Mouse (Mus musculus) frontal cortex, adult 2 months (tissue): ENCODE data around the gene Arhgef2. TPM values are rescaled to one million over a fixed set of nuclear protein-coding genes. Genes with fewer than 3 reads are reported as not detected.

Experiments
- DNase-seq, 2 experiments: peaks; one replicate each; pipeline ENCODE4 v3.0.0; 2022; ENCODE audit warnings: low spot score in 1 of 2; ENCODE audit errors: extremely low spot score in 1 of 2
- polyA plus RNA-seq: library from polyadenylated mRNA; depleted of rRNA; stranded (reverse); fragments of >200 nt; gene quantifications from 2 replicates; pipeline ENCODE4 v1.2.3, GENCODE M21; 2012; rRNA removed

Arhgef2 gene
- polyA plus RNA-seq, 1 experiment = 185 TPM

- no peak for DNase-seq
Measured at GRCm38 (mm10) chr3:88653516-88654370, 48.0 kb downstream of the Arhgef2 start.

GRCm38 (mm10) chr3:88654621-88655020 lies 48.9 kb downstream of the Arhgef2 start:
- no peak for DNase-seq

GRCm38 (mm10) chr3:88655619-88656018 lies 49.9 kb downstream of the Arhgef2 start:
- DNase-seq = no peak

GRCm38 (mm10) chr3:88658441-88659127 lies 52.8 kb downstream of the Arhgef2 start:
- no peak for DNase-seq

- DNase-seq = no peak
Measured at GRCm38 (mm10) chr3:88659798-88660197, 54.0 kb downstream of the Arhgef2 start.

GRCm38 (mm10) chr3:88664095-88664494 lies 58.3 kb downstream of the Arhgef2 start:
- DNase-seq = no peak

GRCm38 (mm10) chr3:88677399-88677798 lies 71.6 kb downstream of the Arhgef2 start:
- DNase-seq = peak in 1 of 2 experiments; percentile 85

GRCm38 (mm10) chr3:88683814-88684213 lies 78.0 kb downstream of the Arhgef2 start:
- DNase-seq = no peak

- no peak for DNase-seq
Measured at GRCm38 (mm10) chr3:88684236-88684979, 78.6 kb downstream of the Arhgef2 start.

- DNase-seq = peak; percentile 97 to 98
Measured at GRCm38 (mm10) chr3:88684980-88685941, 79.5 kb downstream of the Arhgef2 start, which contains the start of gene Khdc4. Khdc4 (plus strand) TSS chr3:88685803.

GRCm38 (mm10) chr3:88685958-88686451 lies 80.2 kb downstream of the Arhgef2 start:
- DNase-seq = peak; percentile 11 to 60

GRCm38 (mm10) chr3:88686734-88687611 lies 81.2 kb downstream of the Arhgef2 start:
- no peak for DNase-seq

- no peak for DNase-seq
Measured at GRCm38 (mm10) chr3:88689079-88689478, 83.3 kb downstream of the Arhgef2 start.

GRCm38 (mm10) chr3:88695545-88695944 lies 89.8 kb downstream of the Arhgef2 start:
- no peak for DNase-seq

Other genes with a start within 250 kb of the Arhgef2 start
- gene Paqr6, start 241.4 kb upstream of the Arhgef2 start, polyA plus RNA-seq = 29.8 and 29.9 TPM in 2 replicates
- 0.46 and 2.3 TPM in 2 replicates for gene Bglap3, start 233.2 kb upstream of the Arhgef2 start, polyA plus RNA-seq
- 1.6 and 5.5 TPM in 2 replicates for gene Bglap2, start 227.3 kb upstream of the Arhgef2 start, polyA plus RNA-seq
- gene Bglap, start 221.5 kb upstream of the Arhgef2 start, polyA plus RNA-seq = 0.34 and 2.3 TPM in 2 replicates
- gene Pmf1, start 195.6 kb upstream of the Arhgef2 start, polyA plus RNA-seq = 12.6 and 14.3 TPM in 2 replicates
- gene Slc25a44, start 180.8 kb upstream of the Arhgef2 start, polyA plus RNA-seq = 59.9 and 61.4 TPM in 2 replicates
- gene Sema4a, start 144.8 kb upstream of the Arhgef2 start, polyA plus RNA-seq = 66.2 and 70.8 TPM in 2 replicates
- 52.5 and 53.9 TPM in 2 replicates for gene Lmna, start 96.0 kb upstream of the Arhgef2 start, polyA plus RNA-seq
- gene Mex3a, start 73.6 kb upstream of the Arhgef2 start, polyA plus RNA-seq = 4.5 and 4.7 TPM in 2 replicates
- gene Rab25, start 57.7 kb upstream of the Arhgef2 start, polyA plus RNA-seq = 0.40 and 0.67 TPM in 2 replicates
- 110 and 131 TPM in 2 replicates for gene Lamtor2, start 52.9 kb upstream of the Arhgef2 start, polyA plus RNA-seq
- gene Ubqln4, start 52.2 kb upstream of the Arhgef2 start, polyA plus RNA-seq = 97.4 and 102 TPM in 2 replicates
- 111 and 131 TPM in 2 replicates for gene Ssr2, start 30.1 kb upstream of the Arhgef2 start, polyA plus RNA-seq
- not detected in 2 replicates for gene Rxfp4, start 47.2 kb downstream of the Arhgef2 start, polyA plus RNA-seq
- 75.8 and 82.0 TPM in 2 replicates for gene Khdc4, start 79.8 kb downstream of the Arhgef2 start, polyA plus RNA-seq
- gene Rit1, start 110.9 kb downstream of the Arhgef2 start, polyA plus RNA-seq = 60.9 and 63.1 TPM in 2 replicates
- gene Syt11, start 169.2 kb downstream of the Arhgef2 start, polyA plus RNA-seq = 374 and 395 TPM in 2 replicates
- 31.4 and 33.3 TPM in 2 replicates for gene Gon4l, start 229.3 kb downstream of the Arhgef2 start, polyA plus RNA-seq